Mouse (Mus musculus) telencephalon, adult 2 months (tissue): ENCODE measurements around the gene Shmt2.
A peak's percentile ranks its signal among the peaks of the same experiment; 100 is the strongest.

Experiments used
- DNase-seq: peaks from one replicate; pipeline ENCODE4 v3.0.0-alpha.2; 2011; ENCODE audit warnings: low read depth, low spot score

Gene Shmt2

DNA sequence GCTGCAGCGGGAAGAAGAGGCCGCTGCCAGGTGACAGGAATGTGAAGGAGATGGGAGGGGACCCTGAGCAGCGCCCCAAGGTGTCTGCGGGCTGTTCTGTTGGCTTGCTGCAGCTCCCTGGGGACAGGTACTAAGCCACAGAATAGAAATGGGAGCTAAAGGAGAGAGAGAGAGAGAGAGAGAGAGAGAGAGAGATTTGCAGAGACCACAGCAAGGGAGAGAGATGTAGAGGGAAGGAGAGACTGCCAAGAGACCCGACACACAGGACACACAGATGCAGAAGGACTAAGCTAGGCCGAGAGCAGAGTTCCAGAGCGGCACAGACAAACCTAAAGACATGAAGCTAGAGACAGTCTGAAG lies 10.0 kb downstream of the Shmt2 start:
- no peak for DNase-seq

DNA sequence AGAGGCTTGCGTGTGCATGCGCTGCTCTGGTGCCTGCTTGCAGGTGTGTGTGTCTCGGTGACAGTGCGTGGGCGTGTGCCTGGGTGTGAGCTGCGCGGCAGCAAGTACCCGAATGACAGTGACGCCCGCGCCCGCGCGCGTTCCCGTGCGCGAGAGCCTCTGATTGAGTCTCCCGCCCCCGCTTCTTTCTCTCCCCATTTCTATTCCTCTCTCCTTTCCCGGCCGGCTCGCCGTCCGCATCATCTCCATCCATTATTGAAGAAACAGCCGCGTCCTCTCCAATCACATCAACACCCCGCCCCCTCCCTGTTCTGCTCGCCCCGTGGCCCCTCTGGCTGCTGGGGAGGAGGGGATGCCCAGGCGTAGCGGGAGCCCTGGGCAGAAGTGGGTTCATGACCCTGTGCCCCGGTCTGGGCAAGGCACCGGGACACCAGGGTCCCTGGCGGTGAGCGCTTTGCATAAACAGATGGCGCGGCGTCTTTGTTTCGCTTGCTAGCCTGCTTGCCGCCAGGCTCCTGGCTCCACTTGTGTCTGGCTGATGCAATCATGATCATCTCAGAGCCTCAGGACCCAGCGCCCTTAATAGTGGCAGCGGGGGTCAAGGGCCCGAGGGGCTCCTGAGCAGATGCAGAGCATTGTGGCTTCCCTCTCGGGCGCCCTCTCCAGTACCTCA lies 10.5 kb downstream of the Shmt2 start:
- peak; percentile 91 for DNase-seq

DNA sequence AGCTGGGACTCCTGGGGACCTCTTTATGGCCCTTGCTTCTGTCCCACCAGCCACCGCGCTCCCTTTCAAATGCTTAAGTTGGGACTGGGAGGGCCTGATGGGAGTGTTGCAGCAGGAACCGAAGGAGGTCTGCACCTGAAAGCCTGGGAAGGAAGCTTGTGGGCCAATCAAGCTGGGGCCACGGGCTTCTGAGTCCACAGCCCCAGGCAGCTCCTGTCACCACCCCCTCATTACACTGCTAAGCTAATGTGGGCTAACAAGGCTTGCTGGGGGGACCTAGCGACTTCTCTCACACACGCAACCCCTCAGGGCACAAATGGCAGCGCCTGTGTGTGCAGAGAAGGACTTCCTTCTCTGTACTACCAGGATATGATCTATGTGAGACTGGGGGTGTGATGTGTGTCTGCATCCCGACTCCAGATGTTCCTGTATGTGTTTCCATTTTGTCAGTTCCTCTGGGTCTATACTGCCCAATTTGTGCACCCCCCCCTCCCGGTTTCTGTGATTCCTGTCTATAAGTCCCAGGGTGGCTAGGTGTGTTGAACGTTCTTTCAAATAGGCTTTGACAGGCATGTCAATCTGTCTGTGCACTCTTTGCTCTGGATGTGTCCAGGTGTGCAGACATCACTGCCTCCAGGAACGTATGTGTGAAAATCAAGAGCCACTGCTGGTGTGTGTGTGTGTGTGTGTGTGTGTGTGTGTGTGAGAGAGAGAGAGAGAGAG lies 11.2 kb downstream of the Shmt2 start:
- no peak for DNase-seq

DNA sequence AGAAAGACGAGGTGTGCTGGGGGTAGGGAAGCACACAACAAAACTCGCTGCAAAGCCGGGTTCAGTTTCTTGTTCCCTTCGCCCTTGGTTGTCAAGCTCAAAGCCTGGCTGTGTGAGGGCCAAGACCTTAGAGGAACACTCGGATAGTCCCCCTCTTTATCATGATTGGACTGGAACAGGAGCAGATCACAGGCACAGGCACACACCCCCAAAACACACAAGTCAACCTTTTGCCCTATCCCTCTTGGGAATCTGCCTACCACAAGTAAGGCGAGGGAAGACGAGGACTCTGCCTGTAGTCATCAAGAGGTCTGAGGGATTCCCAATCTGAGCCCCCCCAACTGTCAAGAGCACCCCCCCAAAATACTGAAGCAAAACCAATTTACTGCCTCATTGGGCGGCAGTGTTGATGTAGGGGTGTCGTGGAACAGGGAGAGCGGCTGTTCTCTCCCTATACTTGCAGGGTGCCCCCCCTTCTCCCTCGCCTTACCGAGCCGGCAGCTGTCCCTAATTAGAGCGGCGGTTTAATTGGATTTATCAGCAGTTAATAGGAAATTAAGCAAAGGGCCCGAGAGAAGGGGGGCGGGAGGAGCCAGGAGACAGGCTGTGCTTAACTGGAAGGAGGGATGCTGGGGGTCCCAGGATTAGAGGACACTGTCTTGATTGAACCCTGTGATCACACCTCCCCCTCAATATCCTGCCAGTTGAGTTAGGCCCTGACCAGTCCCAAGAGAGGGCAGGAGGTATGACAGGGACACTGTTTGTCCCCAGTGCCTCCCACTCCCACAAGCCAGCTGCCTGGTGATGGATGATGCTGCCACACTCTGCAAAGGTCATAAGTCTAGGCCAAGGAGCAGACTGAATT lies 12.2 kb downstream of the Shmt2 start:
- DNase-seq, result no peak

DNA sequence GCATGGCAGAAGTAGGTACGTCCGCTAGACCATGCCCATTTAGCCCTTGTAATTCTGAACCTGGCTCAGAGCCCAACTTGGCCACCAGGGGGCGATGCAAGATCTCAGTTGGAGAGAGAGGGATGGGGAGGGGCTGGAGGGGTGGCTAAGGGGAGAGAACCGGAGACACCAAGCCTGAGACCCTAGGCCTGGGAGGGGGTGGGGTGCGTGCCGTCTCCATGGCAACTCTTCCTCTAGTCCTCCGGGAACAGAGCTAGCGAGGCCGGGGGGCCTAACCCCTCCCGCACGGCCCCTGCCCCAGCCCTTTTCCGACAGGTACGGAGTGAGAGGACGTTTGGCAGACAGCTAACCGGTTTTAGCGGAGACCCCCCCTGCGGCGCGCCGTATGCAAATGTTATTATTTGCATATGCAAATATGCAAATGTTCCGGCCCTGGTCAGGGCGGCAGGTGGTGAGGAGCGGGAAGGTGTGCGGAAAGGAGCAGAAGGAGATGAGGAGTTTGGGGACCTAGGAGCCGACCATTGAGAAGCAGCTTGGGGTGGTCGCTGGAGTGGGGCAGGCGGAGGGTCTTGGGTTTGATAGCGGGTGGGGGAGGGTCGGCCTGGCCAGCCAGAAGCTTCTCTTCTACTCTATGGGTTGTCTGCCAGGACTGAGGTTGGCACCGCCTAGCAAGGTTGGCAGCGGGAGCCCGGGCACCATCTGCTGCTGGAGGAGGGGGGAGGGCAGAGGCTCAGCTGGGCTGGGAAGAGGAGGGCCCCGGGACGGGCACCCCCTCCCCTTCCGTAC lies 13.0 kb downstream of the Shmt2 start:
- DNase-seq, result no peak

DNA sequence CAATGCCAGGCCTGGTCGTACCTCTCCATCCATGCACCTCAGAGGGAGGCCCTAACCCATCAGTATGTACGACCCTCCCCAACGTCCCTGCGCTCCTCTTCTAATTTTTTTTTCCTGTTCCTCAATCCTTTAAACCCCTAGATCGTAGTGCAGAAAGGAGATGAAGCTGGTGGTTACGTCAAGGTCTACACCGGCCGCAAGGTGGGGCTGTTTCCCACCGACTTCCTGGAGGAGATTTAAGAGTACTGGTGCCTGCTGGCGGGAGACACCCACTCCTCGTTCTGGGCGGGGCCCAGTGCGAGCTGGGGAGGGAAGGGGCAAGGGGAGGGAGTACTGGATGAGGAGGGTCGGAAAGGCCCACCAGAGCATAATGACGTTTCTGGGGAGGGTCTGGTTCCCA lies 14.0 kb downstream of the Shmt2 start:
- DNase-seq, result no peak

DNA sequence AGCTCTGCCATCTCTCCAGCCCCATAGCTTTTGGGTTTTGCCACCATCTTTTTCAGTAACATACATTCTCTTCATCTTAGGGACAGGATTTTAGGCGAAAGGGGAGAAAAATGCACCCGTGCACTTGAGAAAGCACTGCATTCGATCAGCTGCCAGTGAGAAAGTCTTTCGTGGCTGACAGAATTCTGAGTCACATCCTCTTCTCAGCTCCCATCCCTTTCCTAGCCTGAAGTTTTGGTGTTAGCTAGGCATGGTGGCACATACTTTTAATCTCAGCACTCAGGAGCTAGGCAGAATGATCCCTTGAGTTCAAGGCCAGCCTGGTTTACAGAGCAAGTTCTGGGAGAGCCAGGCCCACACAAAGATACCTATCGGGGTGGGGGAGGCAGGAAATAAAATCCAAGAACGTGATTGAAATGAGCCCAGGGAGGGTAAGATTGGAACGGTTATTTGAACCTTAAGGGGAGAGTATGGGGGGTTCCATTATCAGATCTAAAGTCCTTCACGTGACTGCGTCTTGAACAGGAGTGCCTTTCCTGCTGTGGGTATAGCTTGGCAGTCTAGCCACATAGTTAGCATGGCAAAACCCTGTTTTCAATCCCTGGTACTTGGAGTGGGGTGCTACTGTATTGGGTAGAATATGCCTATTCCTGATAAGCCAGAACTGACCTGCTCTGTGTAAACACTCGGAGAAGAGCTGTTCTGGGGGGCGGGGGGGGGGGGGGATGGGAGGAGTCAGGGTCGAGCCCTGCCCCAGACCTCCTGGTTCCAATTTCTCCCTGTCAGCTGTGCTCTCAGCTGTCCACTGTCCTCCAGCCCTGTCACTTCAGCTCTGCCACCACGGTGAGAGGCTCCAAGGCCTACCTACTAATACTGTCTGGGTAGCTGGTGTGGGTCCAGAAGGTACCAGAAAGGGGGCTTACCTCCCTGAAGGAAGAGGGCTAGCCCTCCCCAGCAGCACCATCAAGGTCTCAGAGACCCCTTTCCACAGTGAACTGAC lies 21.1 kb downstream of the Shmt2 start, which contains the start of gene Stac3:
Gene Stac3 (plus strand): TSS at position 793 of the 1,000 bp plus-strand sequence.
- DNase-seq, result no peak

DNA sequence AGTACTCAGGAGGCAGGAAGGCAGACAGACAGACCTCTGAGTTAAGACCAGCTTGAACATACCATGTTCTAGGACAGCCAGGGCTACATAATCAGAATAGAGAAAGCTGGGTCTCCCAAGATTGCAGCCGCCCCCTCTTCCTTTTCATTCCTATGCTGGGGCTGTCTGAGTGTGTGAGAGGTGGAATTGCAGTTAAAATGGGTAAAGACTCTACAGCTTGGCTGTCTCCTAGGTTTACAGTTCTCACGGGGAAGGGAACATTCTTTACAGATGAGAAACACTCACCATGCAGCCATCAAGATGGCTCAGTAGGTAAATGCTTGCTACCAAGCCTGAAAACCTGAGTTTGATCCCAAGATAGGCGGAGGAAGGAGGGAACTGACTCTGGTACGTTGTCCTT lies 22.2 kb downstream of the Shmt2 start:
- DNase-seq, result peak; percentile 48

DNA sequence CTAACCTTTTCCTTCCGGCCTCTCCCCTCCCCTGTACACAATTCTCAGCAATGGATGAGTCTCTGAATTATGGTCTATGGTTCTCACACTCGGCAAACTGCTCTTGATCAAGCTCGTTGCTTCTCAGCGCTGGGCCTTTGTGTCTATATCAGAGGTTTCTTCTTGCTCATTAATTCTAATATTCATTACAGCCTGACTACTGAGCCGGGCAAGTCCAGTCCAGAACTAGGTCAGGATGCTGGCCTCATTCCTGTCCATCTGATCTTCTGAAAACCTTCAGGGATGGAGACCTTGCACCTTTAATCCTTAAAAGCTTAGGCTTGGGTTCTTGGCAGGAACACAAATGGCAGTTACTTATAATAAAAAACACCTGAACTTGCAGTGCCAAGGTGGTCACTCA lies 22.7 kb downstream of the Shmt2 start:
- DNase-seq, result no peak

DNA sequence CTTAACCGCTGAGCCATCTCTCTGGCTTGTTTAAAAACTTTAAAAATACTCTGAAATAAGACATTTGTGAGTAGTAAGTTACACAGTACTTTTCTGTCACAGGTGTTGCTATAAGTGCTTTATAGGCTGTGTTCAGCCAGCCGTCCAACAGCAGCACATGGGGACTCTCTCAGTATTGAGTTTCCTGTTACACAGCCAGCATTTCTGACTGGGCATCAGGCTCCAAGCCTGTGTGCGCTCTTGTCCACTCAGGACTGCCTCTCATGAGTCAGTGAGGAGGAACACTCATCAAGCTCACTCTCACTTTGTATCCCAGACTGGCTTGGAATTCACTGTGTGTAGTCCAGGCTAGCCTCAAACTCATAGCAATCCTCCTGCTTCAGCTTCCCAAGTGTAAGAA lies 26.1 kb downstream of the Shmt2 start:
- DNase-seq, result no peak

DNA sequence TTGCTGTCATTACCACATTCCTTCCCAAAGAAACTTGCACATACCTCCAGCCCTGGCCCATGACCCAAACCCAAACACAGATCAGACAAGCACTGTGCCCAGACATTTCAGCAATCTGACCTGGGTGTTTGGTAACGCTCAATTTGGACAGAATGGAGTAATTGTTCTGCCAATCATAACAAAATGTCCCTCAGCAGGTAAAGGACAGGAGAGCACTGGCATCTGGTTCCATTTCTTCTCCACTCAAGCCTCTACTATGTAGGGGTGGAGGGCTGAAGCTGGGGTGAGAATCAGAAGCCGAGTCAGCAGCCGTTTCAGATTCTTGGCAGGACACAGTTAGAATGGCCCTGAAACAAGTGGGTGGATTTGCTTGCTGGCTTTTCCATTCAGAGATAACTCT lies 30.1 kb downstream of the Shmt2 start:
- DNase-seq, result no peak

DNA sequence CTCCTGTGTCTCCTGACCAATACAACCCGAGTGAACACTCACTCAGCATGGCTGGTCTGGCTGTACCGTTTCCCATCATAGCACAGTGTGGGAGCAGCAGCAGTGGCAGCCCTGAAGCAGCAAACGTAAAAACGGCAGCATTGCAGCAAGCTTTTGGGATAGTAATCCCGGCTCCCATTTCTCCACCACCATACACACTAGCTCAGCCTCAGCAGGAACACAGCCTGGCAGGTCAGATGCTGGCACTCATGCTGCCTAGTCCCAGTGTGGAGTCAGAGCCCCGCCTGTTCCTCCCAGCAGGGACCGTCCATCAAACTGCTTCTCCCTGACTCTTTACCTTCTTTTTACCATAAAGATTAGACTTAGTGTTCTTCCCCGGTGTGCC lies 31.1 kb downstream of the Shmt2 start:
- no peak for DNase-seq

DNA sequence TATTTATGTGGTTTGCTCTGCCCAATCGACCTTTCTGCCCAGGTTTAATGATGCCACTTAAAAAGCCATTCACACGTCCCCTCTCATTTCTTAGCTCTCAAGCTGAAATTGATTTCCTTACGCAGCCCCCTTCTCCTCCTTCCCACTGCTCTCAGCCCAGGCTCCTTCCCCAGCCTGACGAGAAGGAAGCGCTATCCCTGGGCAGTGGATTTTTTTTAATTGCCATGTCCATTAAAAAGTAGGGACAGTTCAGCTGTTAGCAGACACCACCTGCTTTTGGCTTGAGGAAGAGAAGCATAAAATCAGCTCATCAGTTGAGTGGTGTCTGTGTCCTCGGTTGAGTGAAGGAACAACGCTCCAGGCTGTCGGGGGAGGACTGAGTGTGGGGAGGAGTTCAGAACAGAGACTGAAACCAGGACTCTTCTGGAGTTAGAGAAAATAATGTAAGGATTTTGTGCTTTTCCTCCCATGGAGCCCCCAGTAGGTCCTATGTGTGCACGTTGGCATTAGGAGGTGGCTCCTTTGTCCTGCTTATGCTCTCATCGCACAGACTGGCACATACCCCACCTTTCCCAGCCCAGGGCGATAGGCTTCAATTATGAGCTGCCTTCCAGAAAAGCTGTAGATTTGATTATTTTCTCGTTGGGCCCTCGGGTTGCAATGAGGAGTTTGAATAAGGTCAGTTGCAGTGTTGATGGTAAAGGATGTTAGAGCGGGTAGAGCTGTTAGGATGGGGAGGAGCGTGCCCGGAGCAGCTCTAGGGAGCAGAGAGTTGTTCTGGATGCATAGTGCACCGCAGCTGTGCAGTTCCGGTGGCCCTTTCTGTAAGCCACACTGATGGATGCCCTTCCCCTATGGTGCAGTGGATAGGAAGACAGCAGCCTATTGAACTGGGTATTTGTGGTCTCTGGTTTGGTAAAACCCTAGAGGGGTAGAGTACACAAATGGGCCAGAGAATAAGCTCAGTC lies 31.8 kb downstream of the Shmt2 start:
- DNase-seq, result no peak

DNA sequence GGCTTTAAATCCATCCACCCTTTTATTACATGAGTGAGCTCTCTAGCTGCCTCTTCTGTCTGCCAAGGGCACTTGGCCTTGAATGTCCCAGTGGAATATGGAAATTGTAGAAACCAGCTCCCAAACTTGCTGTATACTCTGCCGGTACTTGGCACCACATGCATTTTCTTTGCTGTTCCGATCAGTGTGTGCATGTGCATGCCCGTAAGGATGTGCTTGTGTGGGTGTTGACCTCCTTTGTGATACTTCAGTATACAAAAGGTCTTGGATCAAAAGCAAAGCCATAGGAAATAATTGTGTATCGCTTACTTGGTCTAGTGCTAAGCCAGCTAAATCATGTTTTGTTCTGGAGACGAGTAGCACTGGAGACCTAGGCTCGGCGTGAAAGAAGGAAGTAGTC lies 33.4 kb downstream of the Shmt2 start:
- DNase-seq, result no peak

DNA sequence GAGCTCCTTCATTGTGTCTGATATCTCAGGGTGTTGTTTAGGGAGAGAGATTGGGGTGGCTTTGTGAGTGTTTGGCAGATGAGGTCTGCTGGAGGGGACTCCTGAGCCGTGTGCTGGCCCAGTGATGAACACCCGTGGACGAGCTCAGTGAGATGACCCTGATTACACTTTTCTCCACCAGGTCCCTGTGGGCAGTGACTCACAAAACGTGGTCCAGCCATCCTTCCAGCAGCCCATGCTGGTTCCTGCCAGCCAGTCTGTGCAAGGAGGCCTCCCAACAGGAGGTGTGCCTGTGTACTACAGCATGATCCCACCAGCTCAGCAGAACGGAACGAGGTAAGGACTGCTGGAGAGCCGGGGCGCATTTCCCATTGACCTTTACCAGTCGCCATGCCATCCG lies 37.0 kb downstream of the Shmt2 start:
- no peak for DNase-seq

DNA sequence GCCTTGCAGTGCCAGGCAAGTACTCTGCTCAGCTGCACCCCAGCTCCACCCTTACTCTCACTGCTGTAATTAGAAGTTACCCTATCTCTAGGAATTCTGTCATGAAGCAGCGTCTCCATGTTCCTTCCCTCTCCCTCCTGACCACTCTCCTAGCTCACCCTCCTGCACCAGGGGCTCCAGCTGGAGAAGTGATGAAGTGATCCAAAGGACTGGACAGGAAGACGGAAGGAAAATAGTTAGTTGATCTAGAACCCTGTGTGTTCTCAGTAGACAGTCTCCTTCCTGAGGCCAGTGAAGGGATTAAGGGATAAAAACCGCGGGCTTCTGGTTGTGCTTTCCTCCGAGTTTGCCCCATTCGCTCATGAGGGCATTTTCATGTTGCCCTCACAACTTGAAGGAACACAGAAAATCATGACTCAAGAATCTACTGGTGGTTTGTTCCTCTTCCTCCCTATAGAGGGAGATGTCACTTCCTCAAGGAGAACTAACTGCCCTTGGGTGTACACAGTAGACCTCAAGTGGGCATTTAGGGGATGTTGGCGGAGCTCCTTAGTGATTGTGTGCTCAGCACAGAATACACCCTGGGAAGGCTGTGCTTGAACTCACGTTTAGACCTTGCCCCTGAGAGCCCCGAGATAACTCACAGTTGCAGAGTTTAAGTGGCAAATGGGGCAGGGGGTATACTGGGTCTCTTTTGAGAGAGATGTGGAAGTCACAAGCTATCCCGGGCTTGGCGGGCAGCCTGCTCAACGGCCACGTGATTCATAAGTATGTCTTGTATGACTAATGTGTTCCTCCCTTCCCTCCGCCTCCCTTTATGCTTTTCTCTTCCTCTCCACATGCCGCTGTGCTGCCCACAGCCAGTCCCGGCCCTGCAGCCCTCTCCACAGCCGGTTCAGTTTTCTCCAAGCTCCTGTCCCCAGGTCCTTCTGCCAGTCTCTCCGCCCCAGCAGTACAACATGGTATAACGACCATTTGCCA lies 41.1 kb downstream of the Shmt2 start:
- DNase-seq, result peak; percentile 48

DNA sequence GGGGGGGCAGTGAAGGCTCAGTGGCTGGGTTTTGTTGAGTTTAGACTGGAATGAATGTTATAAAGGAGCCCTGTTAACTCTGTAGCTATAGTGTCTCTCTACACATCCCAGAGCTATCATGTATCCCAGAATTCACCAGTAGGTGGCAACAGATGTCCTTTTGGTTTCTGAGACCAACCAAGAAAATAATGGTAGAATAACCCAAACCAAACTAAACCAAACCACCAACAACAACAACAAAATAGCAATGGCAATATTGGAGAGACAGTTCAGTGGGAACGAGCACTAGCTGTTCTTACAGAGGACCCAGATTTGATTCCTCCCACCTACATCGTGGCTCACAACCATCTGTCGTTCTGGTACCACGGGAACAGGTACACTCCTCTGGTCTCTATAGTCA lies 43.1 kb downstream of the Shmt2 start:
- no peak for DNase-seq

DNA sequence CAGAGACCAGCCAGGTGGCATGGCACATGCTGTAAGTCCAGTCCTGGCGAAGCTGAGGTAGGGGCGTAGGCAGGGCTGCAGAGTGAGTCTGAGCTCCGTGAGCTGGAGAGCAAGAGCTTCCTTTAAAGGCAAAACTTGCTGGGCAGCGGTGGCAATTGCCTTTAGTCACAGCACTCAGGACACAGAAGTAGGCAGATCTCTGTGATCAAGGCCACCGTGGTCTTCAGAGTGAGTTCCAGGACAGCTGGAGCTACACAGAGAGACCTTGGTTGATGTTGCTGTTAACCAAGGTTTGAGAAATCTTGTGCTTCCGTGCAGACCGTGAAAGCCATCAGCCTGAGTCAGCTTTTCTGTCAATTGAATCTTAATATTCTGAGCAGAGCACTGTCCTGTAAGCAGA lies 44.9 kb downstream of the Shmt2 start:
- DNase-seq, result no peak
